Mouse (Mus musculus): ENCODE data around the gene Dmkn.

DNA sequence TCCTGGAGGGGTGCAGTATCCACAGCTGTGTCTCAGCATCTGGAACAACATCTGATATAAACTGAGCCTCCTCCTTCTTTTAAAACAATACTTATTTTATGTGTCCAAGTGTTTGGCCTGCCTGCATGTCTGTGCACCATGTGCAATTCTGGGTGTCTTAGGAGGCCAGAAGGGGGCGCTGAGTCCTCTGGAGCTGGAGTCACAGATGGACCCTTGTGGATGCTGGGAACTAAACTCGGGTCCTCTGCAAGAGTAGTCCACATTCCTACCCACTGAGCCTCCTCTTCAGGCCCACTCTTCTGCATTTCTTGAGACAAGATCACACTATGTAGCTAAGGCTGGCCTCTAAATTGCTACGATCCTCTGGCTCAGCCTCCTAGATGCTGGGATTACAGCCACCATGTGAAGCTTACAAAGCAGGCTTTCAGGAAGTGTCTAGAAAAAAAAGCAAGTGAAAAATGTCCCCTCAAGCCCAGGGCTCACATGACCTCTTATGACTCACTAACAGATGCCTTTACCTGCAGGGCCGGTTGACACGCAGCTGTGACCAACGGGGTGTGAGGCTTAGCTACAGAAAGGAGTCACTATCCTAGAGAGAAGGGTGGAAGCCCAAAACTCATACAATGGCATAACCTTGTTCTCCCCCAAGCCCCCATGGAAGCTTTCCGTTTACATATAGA is 15.9 kb upstream of the Dmkn start:
- TF ChIP-seq POLR2A (IDR thresholded peaks at IDR 0.05; ENCODE audit: borderline replicate concordance, control insufficient read depth, low read depth, low read length) (no peak), CTCF (IDR thresholded peaks at IDR 0.05; ENCODE audit: control insufficient read depth, insufficient read depth, low read length) (0 out of 2 replicates have a peak, but pooled peaks have one; percentile 21)
